Mouse (Mus musculus) heart, postnatal 0 days (tissue): Measurements from ENCODE around the gene Gtpbp4.

Source experiments
- CTCF ChIP-seq: IDR thresholded peaks from 2 replicates; pipeline ENCODE4 v1.5.1; 2016; ENCODE audit warnings: antibody characterized with exemption, control low read depth, low read depth
- EP300 ChIP-seq: IDR thresholded peaks from 2 replicates; pipeline ENCODE4 v1.6.1; 2016; ENCODE audit warnings: antibody characterized with exemption, low read depth

DNA sequence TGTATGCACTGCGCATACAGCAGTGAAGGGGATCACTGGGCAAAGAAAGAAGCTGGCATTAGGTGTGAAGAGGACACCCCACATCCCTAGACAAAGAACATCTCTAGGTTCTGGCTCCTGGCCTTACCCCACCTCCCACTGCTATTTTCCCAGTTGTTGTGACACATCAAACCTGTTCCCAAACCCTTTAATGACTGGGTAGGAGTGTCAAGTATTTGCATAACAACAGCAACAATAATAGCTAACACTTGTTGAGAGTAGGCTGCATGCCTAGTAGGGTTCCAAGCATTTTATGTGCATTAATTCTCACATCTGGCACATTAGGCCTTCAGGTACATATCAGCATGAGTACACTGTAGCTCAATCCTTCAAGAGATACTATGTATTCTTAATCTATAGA is 17.6 kb upstream of the Gtpbp4 start:
- TF ChIP-seq CTCF (no peak), EP300 (no peak)
